Mouse (Mus musculus) splenic B cell, adult 2 months (primary cell): ENCODE data around the gene Luc7l2.
A peak's percentile ranks its signal among the peaks of the same experiment; 100 is the strongest.

ENCODE experiments used
- DNase-seq: peaks from one replicate; pipeline ENCODE4 v3.0.0-alpha.2; 2011; ENCODE audit warnings: low read depth, low spot score
- H3K27me3 ChIP-seq: 2 replicates; pipeline ENCODE4 v1.6.1; 2012; ENCODE audit warnings: mild to moderate bottlenecking, low read length, moderate library complexity, mixed read lengths; ENCODE audit not compliant: control insufficient read depth, poor library complexity, insufficient read depth, severe bottlenecking
- H3K36me3 ChIP-seq: 2 replicates; pipeline ENCODE4 v1.6.1; 2012; ENCODE audit warnings: mild to moderate bottlenecking, low read length, moderate library complexity, mixed read lengths; ENCODE audit not compliant: control insufficient read depth, poor library complexity, insufficient read depth, severe bottlenecking

The Luc7l2 gene

DNA sequence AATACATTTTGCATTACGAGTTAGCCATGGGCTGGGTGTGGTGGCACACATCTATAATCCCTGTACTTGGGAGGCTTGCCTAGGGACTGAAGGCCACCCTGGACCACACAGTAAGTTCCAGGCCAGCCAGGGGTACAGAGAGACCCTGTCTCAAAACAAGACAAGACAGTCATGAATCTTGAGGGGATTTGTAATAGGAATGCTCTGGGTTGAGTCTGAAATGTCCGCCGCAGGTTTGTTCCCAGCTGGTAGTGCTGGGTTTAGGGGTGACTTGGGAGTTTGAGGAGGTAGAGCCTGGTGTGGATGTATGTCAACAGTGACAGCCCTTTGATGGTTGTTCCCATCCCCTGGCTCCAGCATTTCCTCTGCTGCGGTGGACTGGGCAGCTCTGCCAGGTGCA, 75.9 kb downstream of the Luc7l2 start:
- Histone ChIP-seq H3K36me3 (0 out of 2 replicates have a peak, but pooled peaks cover 2% of the 10 kb centered on the region), H3K27me3 (no peaks in the 10 kb centered on the region)
- no peak for DNase-seq

DNA sequence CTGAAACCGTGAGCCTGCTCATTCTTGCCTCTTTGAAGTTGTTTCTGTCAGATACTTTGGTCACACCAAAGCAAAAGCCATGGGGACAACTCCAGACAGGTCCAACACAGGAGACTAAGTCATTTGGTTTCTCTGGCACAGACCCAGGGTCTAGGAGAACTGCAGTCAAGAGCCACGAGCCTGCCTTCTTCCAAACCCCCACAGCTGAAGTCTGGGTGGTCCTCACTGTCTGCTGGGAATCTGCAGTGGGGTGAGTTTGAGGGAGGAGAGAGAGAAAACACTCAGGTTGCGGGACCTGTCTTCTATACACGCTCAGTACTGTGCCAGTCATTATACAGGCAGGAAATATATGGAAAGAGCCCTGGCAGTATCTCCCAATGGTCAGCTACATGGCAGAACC, 76.4 kb downstream of the Luc7l2 start:
- no peak for DNase-seq
- H3K27me3 ChIP-seq: no peaks in the 10 kb centered on the region
- H3K36me3 ChIP-seq: 0 out of 2 replicates have a peak, but pooled peaks cover 2% of the 10 kb centered on the region

DNA sequence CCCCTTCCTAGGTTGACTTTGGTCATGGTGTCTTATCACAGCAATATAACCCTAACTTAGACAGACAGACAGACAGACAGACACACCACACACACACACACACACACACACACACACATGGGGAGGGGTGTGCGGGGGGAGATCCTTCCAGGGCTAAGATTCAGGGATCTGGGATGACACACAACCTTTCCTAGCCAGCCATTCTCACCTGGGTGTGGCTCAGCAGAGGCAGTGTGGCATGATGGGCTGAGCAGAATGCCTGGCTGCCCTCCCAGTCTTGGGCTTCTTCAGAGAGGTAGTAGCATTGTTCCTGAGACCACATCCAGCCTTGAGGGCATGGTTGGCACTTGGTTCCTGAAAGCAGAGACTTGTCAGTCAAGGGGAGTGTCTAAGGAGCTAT, 78.4 kb downstream of the Luc7l2 start:
- Histone ChIP-seq H3K36me3 (no peaks in the 10 kb centered on the region), H3K27me3 (no peaks in the 10 kb centered on the region)
- no peak for DNase-seq

DNA sequence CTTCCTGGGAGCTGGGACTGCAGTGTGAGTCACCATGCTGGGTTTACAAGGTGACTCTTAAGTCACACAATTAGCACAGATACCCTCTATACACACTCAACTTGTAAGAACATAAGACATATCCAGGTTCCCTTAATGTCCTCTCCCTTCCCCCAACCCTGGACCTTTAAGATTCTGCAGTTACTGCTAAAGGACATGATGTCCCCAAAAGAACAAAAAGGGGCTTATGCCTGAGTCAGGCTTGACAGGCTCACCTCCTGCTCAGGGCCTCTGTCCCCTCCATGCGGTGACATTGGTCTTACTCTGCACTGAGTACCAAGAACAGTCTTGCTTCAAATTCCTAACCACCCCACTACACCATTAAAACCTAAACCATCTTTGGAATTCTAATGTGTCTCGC, 81.7 kb downstream of the Luc7l2 start:
- no peak for DNase-seq
- Histone ChIP-seq H3K27me3 (no peaks in the 10 kb centered on the region), H3K36me3 (no peaks in the 10 kb centered on the region)

DNA sequence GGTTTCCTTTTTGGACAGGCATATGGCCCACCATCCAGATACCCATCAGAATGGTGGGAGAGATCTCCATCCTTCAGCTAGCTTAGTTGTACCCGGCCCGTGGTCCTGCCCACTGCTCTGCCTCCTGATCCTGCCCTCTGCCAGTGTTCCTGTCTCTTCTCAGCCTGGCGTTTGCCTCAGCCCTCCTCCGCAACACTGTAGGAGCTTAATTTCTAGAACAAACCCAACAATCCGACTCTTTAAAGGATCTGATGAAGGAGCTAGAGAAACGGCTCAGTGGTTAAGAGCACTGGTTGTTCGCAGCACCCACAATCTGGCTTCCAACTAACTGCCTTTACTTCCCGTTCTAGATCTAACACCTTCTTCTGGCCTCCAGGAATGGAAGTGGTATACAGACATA, 83.3 kb downstream of the Luc7l2 start:
- DNase-seq: no peak
- Histone ChIP-seq H3K36me3 (no peaks in the 10 kb centered on the region), H3K27me3 (no peaks in the 10 kb centered on the region; the same call in 1 of the 2 replicates)

DNA sequence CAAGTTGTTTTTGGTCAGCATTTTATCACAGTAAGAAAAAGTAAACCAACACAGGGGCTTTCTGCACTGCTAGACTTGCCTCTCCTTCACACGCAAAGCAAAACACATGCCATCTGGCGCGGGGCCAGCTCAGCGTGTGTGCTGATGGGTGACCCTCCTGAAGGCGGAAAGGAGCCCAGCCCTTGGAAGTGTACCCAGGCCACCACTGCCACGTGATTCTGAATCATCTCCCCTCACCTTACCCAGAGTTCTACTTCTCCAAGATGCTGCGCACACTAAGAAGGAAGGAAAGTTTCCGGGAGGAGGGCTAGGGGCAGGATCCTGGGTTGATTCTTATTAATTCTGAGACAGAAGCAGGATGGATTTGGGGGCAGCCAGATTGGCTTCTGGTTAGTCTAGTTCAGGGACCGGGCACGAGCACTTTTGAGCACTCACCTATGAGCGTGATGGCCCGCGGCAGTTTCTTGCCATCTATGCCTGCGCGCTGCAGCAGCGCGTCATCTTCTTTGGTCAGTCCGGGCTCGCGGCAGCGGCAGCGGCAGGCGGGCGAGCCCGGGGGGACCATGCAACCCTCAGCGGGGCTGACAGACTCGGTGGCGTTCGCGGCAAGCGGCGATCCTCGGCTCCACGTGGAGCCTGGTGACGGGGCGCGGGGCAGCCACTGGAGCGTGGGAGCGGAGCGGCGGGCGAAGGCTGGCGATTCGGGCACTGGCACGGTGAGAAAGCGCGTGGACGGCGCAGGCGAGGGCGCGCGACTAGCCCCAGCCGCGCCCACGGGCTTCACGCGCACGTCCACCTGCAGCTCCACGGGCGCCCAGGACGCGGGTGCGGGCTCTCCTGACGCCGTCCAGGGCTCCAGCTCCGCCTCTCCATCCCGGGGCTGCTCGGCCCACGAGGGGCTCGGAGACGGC, 85.1 kb downstream of the Luc7l2 start:
- H3K36me3 ChIP-seq: no peaks in the 10 kb centered on the region
- DNase-seq: peak; percentile 39

DNA sequence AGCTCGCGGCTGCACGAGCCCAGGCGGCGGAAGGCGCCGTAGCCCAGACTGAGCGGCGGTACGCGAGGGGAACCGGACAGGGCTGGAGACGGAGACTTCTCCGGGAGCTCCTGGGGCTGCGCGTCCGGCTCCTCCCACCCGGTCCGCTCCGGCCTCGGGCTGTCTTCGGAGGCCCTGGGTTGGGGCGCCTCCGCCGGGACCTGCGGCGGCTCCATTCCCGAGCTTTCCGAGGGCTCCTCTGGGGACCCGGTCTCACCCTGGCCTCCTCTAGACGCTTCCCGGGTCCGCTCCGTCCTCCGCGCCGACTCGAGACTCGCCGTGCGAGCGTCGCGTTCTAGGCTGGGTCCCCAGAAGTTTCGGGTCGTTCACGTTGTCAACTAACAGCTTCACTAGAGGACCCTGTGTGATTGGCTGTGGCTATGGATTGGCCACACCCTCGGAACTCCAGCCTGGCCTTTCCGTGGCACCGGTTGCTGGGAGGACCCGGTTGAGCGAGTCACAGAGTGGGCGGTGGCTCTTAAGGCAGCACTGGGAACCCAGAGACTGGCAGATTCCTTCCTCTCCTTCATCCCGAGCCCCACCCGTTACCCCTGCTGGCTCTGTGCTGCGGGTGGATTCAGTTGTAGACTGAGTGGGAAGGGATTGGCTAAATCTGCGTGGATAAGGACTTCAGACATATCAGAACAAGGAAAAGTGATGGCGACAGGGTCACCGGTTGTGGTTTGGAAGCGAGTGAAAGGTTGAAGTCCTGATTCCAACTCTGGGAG, 85.9 kb downstream of the Luc7l2 start, which contains the start of gene Klrg2:
Gene Klrg2 (minus strand): TSS at position 391 of the 767 bp plus-strand sequence.
- peak; percentile 31 for DNase-seq
- no peaks in the 10 kb centered on the region for H3K36me3 ChIP-seq
- H3K27me3 ChIP-seq: no peaks in the 10 kb centered on the region; the same call in 1 of the 2 replicates

More for the DNA sequence above, 85.1 kb downstream of the Luc7l2 start:
- no peaks in the 10 kb centered on the region; the same call in 1 of the 2 replicates for H3K27me3 ChIP-seq

DNA sequence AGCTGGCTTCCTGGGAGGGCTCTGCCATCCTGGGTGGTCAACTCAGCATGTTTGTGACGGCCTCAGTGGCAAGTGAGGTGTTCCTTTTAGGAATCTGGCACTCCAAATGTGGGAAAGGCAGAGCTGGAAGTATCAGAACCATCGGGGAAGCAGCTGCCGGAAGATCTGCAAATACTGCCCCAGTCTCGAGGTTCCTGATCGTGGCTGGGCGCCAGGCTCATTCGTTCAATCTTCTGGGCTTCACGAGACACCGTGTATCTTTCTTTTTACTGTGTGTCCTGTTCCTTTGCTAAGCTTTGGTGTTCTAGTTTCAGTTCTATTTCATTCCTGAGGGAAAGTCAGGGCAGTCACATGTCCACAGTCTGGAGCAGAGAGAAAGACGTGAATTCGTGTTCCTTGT, 89.3 kb downstream of the Luc7l2 start:
- Histone ChIP-seq H3K36me3 (no peaks in the 10 kb centered on the region), H3K27me3 (no peaks in the 10 kb centered on the region; the same call in 1 of the 2 replicates)
- no peak for DNase-seq

DNA sequence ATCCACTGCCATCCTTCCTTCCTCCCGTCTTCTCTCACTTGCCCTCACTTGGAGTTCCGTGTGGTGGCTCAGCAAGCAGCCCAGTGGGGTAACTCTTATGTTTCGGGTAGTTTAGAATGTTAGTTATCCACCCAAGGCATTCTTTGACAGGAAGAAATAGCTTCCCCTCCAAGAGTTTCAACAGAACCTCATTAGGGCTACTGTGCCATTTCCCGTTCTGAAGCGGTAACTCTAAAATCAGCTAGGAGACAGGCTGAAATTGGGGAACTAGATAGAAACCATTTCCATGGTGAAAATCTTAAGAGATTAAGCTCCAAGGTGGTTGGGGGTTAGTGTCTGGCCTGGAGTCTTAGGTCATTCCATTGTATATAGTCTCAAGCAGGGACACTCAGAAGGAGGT, 90.1 kb downstream of the Luc7l2 start:
- peak; percentile 12 for DNase-seq
- H3K36me3 ChIP-seq: no peaks in the 10 kb centered on the region
- no peaks in the 10 kb centered on the region; the same call in 1 of the 2 replicates for H3K27me3 ChIP-seq

DNA sequence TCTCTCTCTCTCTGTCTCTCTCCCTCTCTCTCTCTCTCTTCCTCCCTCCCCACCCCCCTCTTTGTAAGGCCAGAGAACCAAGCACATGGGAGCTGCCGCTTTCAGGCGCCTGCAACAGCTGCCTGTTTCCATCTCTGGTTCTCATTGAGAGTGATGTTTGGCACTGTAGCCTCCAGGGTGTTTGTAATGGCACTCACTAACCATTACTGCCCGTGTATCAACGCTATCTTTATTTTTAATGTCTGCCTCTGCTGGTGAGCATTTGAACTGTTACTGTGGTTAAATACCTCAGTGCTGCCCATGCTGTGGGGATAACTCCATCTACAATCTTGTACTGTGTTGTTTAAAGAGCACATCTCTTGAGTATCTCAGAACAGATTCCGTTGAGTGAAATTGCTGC, 90.5 kb downstream of the Luc7l2 start:
- Histone ChIP-seq H3K36me3 (no peaks in the 10 kb centered on the region), H3K27me3 (no peaks in the 10 kb centered on the region; the same call in 1 of the 2 replicates)
- peak; percentile 21 for DNase-seq

DNA sequence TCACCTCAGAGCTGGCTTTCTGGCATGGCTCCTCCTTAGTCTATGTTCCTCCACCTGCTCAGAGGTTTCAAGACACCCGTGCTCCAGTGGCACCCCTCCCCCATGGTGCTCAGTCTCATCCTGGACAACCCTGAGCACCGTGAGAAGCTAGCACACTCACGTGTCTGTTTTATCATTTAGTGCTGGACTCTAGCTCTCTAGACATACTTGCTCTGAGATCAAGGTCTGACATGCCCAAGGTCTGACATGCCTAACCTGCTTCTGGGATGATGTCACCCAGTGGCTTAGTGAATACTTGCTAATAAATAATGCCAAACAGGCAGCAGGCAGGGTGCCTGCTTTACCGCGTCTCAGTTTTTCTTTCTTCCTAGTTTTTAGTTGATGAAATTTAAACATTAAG, 91.5 kb downstream of the Luc7l2 start:
- Histone ChIP-seq H3K27me3 (no peaks in the 10 kb centered on the region; the same call in 1 of the 2 replicates), H3K36me3 (no peaks in the 10 kb centered on the region)
- no peak for DNase-seq

DNA sequence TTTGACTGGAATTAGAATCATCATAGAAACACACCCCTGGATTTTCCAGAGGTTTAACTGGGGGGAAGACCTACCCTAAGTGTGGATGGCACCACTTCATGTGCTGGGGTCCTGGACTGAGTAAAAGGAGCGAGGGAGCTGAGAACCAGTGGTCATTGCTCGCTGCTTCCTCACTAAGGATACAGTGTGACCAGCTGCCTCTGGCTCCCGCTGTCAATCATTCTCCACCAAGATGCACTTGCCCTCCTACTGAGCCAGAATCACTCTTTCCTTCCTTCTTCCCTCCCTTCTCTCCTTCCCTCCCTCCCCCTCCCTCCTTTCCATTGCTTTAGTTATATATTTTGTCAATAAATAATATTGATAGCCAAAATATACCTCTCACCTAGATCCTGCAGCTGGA, 91.9 kb downstream of the Luc7l2 start:
- Histone ChIP-seq H3K36me3 (no peaks in the 10 kb centered on the region), H3K27me3 (no peaks in the 10 kb centered on the region; the same call in 1 of the 2 replicates)
- no peak for DNase-seq

DNA sequence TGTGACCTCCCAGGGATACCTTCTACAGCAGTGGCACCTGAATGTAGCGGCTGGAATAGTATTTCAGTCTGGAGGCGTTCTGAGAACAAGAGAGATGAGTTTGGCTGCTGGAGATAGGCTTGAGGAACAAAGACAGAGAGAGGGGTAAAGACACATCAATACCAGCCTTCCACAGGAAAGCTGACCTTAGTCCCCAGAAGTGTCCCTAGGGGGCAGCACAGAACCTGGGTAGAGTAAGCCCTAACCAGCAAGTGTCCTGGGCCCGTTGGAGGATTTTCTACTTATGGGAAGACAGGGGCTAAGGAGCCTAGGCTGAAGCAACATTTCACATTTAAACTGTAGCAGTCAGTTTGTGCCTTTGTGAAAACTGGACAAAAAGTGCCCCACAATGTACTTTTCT, 98.4 kb downstream of the Luc7l2 start:
- DNase-seq: peak; percentile 65
- H3K27me3 ChIP-seq: no peaks in the 10 kb centered on the region
- no peaks in the 10 kb centered on the region for H3K36me3 ChIP-seq

DNA sequence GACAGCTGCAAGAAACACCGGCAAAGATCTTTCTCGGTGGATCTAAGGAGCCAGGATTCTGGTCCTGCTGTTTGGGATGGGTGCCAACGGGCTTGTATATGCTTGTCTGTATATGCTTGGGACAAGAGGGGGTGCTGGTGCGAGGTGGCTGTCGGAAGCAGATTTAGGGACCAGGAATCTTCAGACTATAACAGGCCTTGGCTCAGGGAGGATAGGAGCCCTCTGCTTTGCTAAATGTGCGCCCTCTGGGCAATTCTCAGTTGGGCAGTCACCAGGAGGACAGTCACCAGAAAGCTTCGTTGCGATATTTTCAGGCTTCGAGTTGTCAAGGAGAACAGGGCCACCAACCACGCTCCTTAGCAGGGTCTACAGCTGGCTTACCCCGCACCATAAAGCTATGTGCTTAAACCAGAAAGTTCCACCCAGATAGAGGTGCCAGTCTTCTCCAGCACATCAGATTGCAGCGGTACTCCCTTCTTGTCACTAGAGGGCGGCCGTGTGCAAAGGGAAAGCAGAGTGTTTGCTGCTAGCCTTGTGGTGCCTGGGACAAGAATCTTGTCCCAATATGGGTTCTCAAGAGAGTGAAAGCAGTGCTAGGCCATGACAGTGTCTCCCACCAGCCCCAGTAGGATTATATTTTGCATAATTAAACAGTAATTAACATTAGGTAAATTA, 99.3 kb downstream of the Luc7l2 start:
- no peaks in the 10 kb centered on the region for H3K27me3 ChIP-seq
- no peaks in the 10 kb centered on the region for H3K36me3 ChIP-seq
- DNase-seq: peak; percentile 85
